Mouse (Mus musculus) urinary bladder, postnatal 4 days (tissue): ENCODE results near the gene Zfp286.
A peak's percentile ranks its signal among the peaks of the same experiment; 100 is the strongest.

Source experiments
- DNase-seq, 2 experiments: peaks; one replicate each; pipeline ENCODE4 v3.0.0; 2021 to 2022; ENCODE audit warnings: low spot score in 2 of 2

Gene Zfp286

DNA sequence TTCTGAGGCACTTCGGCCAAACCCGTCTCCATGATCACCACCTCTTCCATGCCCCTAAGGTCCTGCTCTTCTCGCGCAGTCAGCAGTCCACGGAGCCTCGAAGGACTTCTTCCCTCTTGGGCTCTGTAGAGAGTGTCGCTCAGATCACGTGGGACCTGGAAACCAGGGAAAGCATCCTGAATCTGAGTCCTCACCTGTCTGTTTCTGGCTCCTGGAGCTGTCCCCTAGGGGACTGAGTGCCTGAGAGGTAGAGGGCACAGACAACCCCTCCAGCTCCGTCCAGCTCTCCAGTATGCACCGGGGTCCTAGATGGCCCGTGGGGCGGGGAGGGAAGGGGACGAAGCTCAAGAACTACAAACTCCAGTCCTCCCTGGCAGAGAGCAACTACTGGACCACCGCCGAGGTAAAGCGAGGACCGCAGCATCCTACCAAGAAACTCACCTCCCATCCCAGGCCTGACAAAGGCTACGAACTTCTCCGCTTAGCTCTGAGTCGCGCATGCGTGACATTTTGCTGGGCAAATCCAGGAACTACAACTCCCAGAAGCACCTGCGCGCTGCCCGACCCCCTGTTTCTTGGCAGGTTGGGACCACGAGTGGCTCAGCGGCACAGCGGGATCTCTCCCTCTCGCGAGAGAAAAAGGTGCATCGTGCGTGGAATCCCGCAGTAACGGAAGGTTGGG is at the start of gene Zfp286:
TSS of gene Zfp286 (minus strand) at position 528 of the 682 bp plus-strand sequence.
- peak; percentile 78 to 88 for DNase-seq

DNA sequence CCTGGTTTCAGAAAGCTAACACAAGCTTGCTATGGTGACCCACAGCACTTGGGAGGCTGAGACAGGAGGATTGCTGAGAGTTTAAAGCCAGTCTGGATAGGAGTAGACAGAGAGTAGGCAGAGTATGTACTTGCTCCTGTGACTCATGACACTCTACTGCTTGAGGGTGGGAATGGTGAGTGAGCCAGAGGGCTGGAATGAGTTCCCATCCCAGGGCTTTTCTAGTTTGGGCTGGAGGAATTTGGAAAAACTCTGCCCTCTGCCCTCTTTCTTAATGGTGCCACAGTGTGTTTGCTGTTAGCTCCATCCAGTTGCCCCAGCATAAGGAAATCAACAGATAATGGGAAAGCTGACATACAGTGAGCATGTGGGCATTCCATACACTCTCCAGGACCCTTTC is 42.6 kb upstream of the Zfp286 start:
- DNase-seq = no peak

DNA sequence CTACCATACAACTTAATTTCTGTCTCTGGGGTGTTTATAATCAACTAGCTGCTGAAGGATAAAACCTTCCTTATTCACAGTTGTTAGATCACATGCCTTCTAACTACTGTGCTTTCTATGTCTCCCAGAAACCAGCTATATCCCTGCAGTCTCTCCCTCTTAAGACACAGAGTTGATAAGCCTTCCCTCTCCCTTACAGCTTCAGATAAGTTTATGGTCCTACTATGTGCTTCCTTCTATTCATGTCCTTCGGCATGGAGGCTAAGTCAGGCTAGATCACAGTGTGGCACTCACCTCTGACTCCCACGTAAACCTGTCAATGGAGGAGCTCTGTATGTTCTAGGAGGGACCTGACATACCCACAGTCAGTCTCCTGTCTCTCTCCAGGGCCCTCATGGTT is 41.1 kb upstream of the Zfp286 start:
- no peak for DNase-seq

DNA sequence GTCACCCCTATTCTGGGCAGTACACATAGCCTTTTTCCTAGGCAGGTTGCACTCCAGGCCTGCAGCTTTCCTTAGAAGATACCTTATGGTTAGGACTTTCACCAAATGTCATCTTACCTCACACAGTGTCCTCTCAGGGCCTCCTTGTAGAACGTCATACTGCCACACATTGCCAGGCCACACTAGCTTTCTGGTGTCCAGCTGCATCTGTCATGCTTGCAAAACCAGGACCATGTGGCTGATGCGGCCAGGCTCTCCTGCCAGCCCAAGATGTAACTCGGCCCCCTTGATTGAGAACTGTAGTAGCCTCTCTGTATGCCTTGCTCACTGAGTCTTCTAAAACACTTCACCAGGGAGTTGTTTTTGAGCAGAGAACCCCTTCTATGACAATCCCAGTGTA is 38.6 kb upstream of the Zfp286 start:
- DNase-seq = no peak

GRCm38 (mm10) chr11:62827135-62827534 is 37.9 kb upstream of the Zfp286 start:
- DNase-seq = no peak

GRCm38 (mm10) chr11:62826106-62826733 is 37.0 kb upstream of the Zfp286 start:
- no peak for DNase-seq

GRCm38 (mm10) chr11:62825222-62826105 is 36.2 kb upstream of the Zfp286 start:
- no peak for DNase-seq

- DNase-seq = no peak
These were observed 34.9 kb upstream of the Zfp286 start for GRCm38 (mm10) chr11:62824211-62824610.

DNA sequence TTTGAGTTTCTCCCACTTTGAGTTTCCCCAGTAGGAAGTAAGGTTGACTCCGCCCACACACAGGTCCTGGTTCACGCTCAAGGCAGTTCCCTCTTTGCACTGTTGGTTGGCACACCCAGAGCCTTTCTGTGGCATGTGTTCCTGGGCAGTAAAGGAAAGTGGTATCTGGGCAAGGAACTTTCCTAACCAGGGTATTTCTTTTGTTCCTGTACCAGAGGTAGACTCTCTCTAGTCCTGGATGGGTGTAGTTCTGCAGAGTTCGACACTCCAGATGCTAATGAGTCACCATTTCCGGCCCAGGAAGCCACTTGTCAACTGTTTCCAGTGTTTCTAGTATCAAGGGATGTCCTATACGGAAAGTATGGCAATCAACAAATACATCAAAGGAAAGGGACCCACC is 32.6 kb upstream of the Zfp286 start:
- no peak for DNase-seq

DNA sequence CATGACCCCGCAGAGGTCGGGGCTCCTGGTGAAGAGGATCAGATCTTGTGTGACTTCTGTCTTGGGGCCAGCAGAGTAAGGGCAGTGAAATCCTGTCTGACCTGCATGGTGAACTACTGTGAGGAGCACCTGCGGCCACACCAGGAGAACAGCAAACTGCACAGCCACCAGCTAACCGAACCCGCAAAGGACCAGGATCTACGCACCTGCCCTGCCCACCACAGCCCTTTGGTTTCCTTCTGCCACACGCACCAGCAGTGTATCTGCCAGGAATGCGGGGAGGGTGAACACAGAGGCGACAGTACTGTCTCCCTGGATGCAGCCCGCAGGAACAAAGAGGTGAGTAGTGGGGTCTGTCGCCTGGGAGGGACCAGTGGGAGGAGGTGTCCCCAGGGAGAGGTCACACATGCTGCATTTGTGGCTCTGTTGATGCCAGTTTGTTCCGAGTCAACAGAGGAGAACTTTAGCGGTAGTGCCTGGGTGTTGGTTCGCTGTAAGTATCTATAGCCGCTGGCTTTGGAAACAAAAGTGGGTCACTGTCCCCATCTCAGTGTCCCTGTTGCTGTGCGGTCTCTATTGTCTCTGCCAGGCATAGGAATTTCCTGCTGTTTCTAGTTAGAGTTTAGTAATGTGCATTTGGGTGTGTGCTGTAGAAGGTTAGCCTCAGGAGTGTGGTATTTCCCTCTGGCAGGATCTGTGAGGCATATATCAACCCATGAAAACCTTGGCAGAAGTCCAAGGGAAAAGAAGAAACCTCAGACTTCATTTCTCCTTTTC is 31.6 kb upstream of the Zfp286 start:
- DNase-seq = peak in 1 of 2 experiments; percentile 20

GRCm38 (mm10) chr11:62820059-62820541 is 30.8 kb upstream of the Zfp286 start, which contains the start of gene Trim16:
Trim16 (plus strand) TSS chr11:62820231.
- peak; percentile 75 to 81 for DNase-seq

DNA sequence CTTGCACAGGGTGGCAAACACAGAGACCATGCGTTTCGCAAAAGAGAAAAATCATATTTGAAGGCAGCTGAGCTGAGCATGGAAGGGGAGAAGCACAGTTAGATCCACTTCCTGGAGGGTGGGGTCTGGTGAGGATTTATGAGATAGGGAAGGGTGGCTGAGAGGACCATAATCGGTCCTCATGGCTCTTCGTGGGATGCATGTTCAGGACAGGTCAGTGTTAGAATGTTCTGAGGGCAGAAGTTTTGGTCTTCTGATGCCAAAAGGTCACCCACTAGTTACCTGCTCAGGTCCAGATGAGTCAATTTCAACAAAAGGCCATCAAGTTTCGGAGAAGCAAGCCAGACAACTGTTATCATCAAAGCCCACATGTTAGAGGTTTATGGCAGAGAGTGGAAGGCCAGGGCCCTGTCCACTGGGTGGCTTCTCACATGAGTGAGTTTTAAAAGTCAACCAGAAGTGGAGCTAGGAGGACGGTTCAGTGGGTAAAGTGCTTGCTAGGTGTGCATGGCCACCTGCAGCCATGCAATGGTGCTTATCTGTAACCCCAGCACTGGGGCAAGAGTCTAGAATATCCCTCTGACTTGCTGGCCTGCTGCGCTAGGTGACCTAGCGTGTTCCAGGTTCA is 29.9 kb upstream of the Zfp286 start:
- DNase-seq = no peak

- DNase-seq = no peak
These were observed 27.3 kb upstream of the Zfp286 start for GRCm38 (mm10) chr11:62816591-62816990.

- DNase-seq = no peak
These were observed 26.2 kb upstream of the Zfp286 start for GRCm38 (mm10) chr11:62815438-62815837.

- no peak for DNase-seq
These were observed 25.4 kb upstream of the Zfp286 start for GRCm38 (mm10) chr11:62814625-62815024.

GRCm38 (mm10) chr11:62813970-62814624 is 24.8 kb upstream of the Zfp286 start:
- no peak for DNase-seq

GRCm38 (mm10) chr11:62813497-62813896 is 24.2 kb upstream of the Zfp286 start:
- no peak for DNase-seq

- DNase-seq = no peak
These were observed 23.0 kb upstream of the Zfp286 start for GRCm38 (mm10) chr11:62812268-62812667.

DNA sequence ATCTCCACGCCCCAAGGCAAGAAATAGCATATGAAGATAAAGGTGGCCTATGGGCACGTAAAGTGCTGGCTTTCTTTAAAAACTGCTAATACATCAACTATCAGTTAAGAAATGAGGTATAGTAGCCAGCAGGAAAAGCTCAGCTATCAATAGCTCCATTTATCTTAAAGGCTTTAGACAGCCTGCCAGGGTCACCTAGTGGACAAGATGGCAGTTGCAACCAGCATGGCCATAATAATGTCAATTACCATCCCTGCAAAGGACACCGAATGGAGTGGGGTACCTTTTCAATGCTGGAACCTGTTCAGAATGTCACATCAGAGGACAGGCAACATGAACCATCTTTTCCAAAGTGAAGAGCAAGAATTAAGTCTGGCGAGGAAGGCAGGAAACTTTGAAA is 19.9 kb upstream of the Zfp286 start:
- no peak for DNase-seq

GRCm38 (mm10) chr11:62807965-62808364 is 18.7 kb upstream of the Zfp286 start:
- DNase-seq = no peak

DNA sequence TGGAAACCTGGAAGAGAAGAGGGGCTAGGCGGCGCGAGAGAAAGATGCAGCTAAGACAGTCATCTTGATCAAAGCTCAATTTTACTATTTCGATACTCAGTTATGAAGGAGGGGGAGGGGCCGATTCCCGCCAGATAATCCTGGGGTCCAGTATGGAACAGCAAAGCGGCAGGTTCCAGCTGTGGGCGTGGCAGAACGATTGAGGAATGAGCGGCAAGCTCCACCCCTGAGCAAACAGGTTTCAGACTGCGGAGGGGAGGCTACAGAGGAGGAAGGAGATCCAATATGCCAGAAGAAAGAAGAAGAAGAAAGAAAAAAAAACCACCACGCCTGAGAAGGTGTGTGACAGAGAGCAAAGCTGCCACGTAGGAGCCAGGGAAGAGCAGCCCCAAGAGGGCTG is 14.9 kb upstream of the Zfp286 start:
- no peak for DNase-seq
